Mouse (Mus musculus) T-helper 2 cell (primary cell): ENCODE measurements around the gene Akap13.

Experiments
- in situ Hi-C: fragments of 300-600 bp; cut with MboI, MseI; formaldehyde crosslinking; loops from one replicate; pipeline ENCODE4 v1.15.1; 2025; ENCODE audit warnings: high pct_unique_total_duplicates

Gene Akap13

DNA sequence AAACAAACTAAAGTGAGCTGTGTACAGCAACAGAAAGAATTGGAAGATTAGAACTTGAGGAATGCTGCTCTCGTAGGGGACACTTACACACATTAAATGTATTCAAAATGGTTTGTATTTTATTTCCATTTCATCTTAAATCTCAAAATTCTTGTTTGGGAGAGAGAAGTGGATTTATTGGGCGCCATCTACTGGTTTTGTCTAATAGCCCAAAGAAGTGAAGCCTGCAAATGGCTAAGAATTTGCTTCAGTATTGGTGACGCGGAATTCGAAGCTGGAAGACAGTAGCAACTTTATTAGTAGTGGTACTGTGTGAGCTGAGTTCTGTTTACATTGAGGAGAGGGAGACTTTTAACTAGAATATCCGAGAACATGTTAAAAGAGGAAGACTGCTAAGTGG lies 100.6 kb downstream of the Akap13 start:
- in situ Hi-C loops = no loop called here

DNA sequence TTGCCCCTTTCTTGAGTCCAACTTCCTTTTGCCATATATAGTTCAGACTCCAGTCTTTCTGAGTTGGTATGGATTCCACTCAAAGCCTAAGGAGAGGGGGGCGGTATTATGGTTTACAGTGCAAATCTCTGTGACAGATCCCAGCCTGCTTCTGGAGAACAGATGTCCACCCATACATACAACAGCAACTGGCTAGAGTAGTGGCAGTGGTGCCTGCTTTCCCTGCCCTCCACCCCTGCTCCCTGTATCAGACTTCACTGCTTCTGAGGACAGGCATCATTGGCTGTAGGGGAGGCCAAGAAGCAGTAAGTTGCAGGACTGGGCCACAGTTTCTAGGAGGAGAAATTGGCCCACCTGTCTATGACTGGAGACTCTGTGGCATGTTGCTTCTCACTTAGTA lies 102.9 kb downstream of the Akap13 start:
- in situ Hi-C loops = no loop called here

DNA sequence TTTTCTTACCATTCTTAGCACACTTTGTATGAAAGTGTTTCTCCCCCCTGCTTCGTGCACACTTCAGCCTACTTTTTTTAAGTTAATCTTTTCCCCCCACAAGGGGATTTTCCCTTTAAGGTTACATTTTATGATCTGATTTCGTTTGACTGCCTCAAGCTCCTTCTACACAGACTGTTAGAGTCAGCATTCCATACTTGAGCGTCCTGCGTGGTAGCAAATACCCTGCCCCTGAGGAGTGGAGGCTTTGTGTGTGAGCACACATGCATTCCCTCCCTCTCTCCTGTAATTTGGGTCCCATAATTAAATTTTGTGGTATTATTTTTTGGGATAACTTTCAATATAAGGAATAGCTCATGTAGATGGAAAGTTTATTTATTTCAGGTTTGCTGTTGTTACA lies 103.8 kb downstream of the Akap13 start:
- in situ Hi-C loops = no loop called here

DNA sequence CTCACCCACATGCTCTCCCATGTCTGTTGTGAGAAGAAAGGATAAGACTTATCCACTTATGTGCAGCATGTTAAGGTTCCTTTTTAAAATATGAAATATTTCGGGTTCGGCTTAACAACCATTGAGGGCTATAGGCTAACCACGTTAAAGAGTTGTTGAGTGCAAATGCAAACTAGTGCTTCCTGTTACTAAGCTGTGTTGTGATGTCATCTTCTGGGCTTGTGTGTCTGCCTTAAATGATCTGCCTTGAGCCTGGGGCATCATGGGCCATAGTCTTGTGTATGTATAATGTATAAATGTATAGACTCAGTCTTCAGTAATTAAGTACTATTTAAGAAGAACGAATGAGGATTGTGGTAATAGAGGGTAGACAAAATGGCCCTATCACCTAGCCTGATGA lies 104.6 kb downstream of the Akap13 start:
- in situ Hi-C loops = loop anchor here (10.0 kb wide), 3 partner anchors 185 to 875 kb away; no protein-coding TSS in a partner anchor

DNA sequence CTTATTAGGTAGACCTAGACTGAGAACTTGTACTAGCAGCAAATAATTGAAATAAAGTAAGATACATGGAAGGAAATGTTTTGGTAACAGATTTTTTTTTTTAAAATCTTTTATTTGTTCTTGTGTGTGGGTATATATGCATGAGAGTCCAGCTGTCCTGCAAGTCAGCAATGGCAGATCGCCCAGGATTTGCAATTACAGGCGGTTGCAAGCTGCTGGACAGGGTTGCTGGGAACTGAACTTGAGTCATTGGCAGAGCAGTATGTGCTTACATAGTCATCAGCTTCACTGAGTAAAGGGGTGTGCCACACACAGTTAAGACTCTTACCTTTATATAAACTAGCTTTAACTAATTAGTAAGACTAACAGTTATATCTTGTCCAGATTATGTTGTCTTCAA lies 105.2 kb downstream of the Akap13 start:
- in situ Hi-C loops = loop anchor here (10.0 kb wide), 3 partner anchors 186 to 876 kb away; no protein-coding TSS in a partner anchor

DNA sequence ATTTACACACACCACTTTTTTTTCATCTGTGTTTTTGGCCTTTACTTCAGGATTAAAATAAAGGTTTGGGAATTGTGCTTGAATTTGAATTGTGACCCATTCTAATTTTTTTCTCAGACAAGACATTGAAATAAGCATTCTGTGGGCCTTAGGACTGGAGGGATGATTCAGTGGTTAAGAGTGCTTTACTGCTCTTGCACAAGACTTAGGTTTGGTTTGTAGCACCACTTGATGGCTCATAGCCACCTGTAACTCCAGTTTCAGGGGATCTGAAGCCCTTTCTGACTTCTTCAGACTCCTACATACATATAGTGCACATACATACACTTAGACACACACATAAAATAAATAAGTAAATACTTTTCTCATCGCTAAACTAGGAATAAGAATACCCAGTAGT lies 105.8 kb downstream of the Akap13 start:
- in situ Hi-C loops = loop anchor here (10.0 kb wide), 3 partner anchors 186 to 876 kb away; no protein-coding TSS in a partner anchor

DNA sequence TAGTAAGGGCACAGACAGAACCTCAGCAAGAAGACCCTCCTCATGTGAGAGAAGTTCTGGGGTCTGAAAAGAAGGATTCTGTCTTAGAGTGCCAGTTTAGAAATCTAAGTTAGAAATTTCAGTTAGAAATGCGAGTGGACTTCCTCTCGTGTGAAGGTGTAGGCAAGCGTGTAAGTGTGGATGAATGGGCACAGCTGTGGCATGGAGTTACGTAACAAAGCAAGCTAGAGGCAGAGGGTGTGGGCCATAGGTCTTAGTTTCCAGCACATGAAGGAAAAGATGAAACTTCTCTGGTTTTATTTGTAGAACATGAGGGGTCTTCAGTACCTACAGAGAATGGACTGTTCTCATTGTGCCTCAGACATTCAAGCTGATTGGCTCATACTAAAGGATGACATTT lies 112.9 kb downstream of the Akap13 start:
- in situ Hi-C loops = loop anchor here (10.0 kb wide), 3 partner anchors 193 to 883 kb away; no protein-coding TSS in a partner anchor

DNA sequence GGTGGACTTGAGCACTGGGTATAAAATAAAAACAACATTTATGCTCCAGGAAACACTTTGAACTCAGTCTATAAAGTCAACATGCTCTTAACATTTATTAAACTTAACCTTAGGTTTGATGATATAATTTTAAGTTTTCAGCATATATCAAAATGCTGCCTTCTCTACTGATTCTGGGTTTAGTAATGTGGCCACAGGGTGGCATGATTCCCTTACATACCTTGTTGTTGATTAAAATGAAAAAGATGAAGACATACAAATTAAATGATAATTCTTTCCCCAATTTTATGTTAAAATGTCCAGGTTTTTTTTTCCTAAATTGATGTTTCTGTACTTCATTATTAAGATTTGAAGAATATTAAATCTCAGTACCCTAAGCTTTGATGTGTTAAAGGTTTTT lies 113.5 kb downstream of the Akap13 start:
- in situ Hi-C loops = loop anchor here (10.0 kb wide), 3 partner anchors 194 to 884 kb away; no protein-coding TSS in a partner anchor

DNA sequence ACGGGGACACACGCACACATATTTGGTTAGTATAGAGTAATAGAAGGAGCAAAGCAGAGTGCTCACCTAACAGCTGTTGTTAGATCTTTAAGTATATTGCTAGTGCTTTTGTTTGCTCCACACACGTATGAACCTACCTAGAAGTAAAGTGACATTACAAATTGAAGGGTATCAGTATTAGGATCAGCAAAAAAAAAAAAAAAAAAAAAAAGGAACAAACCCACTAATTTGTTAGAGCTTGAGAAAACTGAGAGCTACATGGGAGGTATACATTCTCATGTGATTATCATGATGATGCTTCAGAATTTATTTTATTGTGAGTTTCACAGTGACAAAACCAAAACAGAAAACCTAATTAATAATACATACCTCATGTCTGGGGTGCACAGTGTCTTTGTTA lies 114.9 kb downstream of the Akap13 start:
- in situ Hi-C loops = no loop called here

DNA sequence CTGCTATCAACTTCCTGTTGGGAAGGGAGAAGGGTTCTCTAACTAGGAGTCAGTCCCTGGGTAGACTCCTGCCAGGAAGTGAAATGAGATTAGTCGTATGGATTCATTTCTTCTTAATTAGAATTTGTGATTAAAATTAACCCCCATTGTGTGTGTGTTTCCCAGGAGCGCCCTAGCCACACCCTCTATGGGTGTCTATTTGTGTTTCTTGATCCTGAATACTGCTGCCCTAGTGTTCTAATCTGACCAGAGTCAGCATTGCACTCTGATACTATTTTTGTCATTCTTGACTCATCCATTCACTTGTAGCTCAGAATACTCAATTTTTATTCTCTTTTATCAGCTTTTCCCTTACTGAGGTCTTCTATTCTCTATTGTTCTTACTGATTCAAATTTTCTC lies 115.7 kb downstream of the Akap13 start:
- in situ Hi-C loops = no loop called here

DNA sequence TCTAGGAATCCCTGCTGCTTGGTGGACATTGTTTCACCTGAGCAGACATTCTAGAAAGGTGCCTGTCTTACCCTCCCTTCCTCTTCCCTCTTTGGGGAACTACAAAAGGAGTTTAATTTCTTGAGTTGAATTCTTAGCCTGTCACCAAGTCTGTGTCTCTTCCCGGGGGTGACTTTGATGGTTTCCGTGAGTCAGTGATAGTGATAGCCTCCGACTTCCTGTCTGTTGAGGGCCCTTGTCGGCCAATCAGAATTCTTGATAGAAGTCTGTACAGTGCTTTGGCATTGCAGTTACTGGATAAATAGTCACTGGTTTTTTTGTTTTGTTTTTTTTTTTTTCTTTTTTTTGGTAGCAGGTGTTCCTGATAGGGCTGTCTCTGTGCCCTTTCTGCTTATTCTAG lies 116.8 kb downstream of the Akap13 start:
- in situ Hi-C loops = no loop called here

DNA sequence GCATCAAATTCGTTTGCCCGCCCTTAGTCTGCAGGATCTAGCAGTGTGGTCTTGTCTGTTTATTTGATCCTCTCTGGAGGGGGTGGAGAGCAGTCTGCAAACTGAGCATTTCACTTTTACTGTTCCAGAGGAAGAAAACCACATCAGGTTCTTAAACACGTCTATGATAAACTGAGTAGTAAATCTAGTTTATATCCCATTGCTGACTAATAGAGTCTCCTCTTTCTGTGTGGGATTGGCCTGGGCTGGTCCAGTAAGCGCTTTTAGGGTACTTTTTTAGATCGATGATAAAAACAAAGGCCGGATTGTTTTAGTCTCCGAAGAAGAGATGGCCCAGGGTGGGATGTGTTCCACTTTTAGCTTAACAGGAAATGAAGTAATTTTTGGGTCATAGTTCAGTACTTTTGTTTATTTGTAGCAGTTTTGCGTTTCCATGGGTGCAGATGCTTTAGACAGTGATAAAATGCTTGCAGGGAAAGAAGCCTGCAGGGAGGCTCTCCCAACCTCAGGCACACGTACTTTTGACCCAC lies 119.9 kb downstream of the Akap13 start:
- in situ Hi-C loops = loop anchor here (25.0 kb wide), 1 partner anchor 1988 kb away; no protein-coding TSS in a partner anchor

DNA sequence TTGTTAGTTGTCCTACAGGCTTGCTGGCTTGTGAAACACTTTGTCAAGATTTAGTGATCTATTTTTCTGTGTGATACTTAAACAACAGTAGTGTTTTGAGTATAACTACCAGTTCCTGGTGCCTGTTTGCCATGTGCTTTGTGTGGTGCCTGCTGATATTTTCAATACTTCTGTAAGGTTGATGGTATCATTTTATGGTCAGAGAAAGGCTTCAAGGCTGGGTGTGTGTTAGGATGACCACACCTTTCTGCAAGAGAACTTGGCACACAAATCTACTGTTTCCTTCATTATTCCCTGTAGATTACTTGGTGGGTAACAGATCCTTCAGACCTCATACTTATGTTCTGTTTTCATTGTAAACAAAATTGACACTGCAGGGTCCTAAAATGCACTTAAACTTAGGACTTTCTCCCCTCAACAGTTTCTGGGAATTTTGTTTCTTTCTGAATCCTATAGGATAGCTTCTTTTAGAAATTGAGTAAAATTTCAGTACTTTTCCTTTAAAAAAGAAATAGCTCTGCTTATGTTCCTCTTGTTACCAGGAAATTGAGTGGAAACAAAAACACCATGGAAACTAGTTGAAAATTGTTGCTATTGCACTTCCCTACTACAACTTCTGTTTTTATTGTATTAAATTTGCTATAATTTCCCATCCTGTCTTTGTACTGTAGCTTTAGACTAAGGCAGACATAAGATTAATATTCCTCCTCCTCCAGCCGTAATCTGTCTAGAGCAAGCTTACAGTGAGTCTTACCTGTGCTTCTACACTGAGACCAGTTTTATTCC lies 120.7 kb downstream of the Akap13 start:
- in situ Hi-C loops = loop anchor here (25.0 kb wide), 1 partner anchor 1989 kb away; no protein-coding TSS in a partner anchor

DNA sequence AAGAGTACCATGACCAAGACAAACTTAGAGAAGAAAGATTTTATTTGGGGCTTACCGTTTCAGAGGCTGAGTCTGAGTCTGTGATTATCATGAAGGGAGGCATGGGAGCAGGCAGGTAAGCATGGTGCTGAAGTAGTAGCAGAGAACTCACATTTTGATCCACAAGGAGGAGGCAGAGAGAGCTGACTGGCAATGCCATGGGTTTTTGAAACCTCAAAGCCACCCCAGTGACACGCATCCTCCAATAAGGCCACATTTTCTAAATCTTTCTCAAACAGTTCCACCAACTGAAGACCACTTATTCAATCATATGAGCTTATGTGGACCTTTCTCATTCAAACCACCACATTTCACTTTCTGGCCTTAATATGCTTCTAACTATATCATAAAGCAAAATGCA lies 121.5 kb downstream of the Akap13 start:
- in situ Hi-C loops = loop anchor here (25.0 kb wide), 1 partner anchor 1990 kb away; no protein-coding TSS in a partner anchor

DNA sequence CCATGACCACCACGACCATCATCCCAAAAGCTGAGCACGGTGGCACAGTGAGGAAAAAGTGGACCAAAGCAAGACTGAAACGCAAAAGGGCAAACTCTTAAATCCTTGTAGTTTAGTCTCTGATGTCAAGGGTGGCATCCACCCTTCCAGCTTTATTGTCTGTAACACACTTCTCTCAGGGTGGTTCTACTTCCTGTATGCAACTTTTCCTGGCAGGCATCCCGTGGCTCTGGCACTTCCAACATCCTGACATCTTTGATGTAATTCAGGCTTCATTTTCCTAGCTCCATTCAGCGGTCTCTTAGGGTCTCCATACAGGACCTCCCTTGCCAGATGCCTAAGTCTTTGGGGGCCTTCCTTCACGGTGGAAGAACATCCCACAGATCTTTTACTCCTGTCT lies 122.0 kb downstream of the Akap13 start:
- in situ Hi-C loops = loop anchor here (25.0 kb wide), 1 partner anchor 1990 kb away; no protein-coding TSS in a partner anchor

DNA sequence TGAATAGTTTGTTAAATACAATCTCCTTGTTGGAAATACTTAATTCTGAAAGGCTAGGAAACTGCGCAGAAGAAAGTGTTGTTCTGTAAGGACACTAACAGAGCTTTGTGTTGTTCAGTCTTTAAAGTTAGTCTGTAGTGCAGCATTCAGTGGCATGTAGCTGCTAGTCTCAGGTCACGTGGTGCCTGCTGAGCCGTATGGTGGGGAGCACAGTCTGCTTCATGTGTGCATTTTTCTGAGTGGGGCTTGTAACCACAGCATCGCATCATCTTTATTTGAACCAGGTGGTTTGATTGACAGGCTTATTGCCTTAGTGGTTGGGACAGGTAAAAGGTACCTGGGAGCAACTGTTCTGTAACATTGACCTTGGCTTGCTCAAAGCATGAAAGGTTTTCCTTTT lies 123.3 kb downstream of the Akap13 start:
- in situ Hi-C loops = loop anchor here (25.0 kb wide), 1 partner anchor 1991 kb away; no protein-coding TSS in a partner anchor

DNA sequence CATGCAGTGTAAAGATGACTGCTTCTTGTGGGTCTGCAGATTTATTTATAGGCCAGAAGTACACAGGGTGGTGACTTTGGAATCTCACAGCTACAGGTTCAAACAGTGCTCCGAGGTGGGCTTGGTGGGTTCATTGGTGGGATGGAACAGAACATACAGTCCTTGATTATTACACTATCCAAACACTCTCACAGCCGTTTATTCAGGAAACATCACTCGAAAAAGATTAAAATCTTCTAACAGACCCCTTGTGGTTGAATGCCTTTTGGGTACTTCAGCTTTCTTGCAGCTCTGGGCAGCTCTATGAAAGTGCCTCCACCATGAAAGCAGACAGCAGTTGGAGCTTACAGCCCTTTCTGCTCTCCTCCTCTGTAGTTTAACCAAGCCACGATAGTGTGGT lies 126.8 kb downstream of the Akap13 start:
- in situ Hi-C loops = loop anchor here (25.0 kb wide), 1 partner anchor 1995 kb away; no protein-coding TSS in a partner anchor

DNA sequence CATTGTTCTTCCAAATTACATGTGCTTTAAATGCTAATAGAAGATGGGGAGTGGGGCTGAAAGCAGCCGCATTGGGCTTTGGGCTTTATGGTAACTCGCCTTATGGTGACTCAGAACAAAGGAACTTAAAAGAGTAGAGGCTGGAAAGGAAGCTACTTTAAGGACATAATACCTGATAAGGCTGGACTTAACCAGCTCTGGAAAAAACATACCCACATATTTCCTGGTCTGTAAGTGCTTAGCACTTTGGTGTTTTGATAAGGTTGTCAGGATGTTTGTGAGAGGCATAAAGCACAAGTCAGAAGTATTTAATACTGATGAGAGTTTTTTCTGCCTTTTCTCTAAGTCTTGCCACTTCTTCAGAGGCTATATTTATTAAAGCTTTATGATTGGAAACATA lies 128.8 kb downstream of the Akap13 start:
- in situ Hi-C loops = loop anchor here (25.0 kb wide), 1 partner anchor 1997 kb away; no protein-coding TSS in a partner anchor

DNA sequence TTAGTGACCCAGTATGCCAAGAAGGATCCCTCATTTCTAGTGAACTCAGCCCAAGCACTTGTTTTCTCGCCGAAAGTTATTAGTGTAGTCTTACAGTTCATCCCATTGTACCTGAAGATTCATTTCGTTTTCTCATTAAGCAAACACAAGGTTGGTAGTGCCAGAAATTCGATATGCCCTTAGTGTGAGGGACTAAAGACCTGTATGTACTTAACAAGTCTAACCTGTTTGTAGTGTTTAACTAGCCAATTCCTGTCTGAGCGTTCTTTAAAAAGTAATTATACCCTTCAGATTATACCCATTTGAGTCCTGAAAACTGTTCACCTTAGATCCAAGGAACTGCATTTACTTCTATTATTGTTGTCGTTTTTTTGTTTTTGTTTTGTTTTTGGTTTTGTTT lies 130.1 kb downstream of the Akap13 start:
- in situ Hi-C loops = loop anchor here (25.0 kb wide), 1 partner anchor 1998 kb away; no protein-coding TSS in a partner anchor

DNA sequence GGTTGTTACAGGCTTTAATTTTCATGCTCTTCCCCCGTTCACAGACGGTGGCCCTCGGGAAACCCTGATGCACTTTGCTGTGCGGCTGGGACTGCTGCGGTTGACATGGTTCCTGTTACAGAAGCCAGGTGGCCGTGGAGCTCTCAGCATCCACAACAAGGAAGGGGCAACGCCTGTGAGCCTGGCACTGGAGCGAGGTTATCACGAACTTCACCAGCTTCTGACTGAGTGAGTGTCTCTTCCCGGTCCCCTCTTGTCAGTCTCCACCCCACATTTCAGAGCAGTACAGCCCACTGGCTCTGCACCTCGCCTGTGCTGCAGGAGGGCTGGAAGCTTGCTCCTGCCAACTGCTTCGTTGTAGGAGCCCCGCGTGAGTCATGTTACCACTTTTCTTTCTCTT lies 130.8 kb downstream of the Akap13 start:
- in situ Hi-C loops = loop anchor here (25.0 kb wide), 1 partner anchor 1999 kb away; no protein-coding TSS in a partner anchor

DNA sequence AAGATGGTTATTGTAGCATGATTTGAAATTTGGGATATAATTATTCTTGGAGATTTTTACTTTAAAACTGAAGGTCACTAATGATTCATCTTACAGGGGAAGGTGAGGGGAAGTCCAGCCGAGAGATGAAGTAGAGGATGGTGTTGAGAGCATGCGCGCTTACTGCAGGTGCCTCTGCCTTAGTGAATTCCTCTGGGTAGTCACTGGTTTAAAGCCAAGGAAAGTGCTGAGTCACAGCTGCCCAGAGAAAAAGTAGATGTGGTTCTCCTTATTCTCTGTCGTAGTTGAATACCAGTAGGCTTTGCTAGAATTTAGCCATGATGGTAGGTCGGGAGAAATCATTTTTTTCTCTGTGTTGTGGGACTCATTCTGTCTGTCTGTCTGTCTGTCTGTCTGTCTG lies 132.4 kb downstream of the Akap13 start:
- in situ Hi-C loops = loop anchor here (25.0 kb wide), 1 partner anchor 2000 kb away; no protein-coding TSS in a partner anchor

DNA sequence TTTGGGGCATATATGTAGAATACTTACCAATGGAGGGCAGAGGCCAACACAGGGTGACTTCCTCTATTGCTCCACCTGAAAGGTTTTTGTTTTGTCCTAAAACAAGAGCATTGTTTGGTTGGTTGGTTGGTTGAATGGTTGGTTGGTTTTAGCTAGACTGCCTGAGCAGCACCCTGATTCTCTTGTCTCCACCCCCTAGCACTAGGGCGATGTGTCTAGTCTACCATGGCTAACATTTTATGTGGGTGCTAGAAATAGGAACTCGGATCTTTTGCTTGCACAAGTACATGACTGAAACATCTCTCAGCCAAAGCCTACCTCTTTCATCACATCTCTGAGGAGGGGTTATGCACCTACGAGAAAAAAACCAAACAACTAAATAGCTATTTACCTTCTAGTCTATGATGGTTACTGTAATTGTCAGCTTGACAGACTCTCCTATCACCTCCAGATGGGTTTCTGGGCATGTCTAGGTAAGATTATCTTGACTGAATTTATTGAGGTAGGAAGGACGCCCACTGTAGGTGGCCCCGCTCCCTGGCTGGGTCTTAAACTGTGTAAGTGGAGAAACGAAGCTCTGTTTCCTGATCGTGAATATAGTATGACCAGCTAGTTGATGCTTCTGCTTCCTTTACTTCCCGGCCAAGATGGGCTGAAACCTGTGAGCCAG lies 134.1 kb downstream of the Akap13 start:
- in situ Hi-C loops = loop anchor here (25.0 kb wide), 1 partner anchor 2002 kb away; no protein-coding TSS in a partner anchor
